Mouse (Mus musculus): Measurements from ENCODE around the gene Ypel2.

Ypel2 gene

DNA sequence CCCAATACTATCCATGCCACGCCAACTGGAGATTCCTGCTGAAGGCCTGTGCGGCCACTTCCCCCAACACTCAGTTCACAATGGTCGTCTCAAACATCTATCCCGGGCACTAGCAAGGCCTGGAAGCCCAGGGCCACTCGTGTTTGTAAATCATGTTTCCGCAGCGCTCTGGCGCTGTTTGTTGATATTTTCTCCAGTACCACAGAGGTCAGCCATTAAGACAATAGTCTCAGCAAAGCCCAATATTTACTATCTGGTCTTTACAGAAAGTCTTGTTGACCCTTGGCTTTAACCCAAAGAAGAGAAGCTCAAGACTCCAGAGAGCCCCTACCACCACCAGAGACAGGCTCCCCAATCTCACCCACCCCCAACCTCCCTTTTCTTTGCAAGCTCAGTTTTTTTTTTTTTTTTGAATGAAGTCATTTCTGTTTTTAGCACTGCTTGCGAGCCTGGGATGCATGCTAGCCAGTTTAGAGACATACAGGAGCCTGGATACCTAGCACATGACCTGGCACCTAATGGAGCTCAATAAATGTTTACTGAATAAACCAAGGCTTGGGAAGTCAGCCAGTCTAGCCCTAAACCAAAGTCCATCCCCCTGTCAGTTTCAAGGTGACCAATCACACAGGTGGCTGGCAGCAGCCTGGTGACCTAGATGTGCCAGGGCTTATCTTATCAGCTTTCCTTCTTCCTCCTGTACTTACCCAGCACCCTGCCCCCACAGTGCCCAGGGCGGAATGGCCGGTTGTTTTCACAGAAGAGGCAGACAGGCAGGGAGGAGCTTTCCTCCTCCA lies 31.8 kb downstream of the Ypel2 start:
- no peak for DNase-seq (ENCODE audit: low spot score)

DNA sequence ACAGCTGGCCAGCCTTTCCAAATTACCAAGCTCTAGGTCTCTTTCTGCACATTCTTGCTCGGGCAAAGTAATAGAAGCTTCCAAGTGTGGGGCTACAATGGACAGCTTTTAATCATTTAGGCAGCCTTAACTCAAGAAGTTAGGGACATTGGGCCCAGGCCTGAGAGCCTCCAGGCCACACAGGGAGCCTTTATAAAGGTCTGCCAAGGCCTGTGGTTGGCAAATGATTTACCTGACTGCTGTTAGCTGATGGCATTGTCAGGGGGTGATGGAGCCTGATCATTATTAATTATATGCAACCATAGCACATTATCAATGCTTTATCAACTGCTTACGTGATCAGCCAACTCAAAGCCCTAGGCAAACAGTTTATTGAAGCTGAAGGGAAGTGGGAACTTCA lies 33.2 kb downstream of the Ypel2 start:
- no peak for DNase-seq (ENCODE audit: low spot score)

DNA sequence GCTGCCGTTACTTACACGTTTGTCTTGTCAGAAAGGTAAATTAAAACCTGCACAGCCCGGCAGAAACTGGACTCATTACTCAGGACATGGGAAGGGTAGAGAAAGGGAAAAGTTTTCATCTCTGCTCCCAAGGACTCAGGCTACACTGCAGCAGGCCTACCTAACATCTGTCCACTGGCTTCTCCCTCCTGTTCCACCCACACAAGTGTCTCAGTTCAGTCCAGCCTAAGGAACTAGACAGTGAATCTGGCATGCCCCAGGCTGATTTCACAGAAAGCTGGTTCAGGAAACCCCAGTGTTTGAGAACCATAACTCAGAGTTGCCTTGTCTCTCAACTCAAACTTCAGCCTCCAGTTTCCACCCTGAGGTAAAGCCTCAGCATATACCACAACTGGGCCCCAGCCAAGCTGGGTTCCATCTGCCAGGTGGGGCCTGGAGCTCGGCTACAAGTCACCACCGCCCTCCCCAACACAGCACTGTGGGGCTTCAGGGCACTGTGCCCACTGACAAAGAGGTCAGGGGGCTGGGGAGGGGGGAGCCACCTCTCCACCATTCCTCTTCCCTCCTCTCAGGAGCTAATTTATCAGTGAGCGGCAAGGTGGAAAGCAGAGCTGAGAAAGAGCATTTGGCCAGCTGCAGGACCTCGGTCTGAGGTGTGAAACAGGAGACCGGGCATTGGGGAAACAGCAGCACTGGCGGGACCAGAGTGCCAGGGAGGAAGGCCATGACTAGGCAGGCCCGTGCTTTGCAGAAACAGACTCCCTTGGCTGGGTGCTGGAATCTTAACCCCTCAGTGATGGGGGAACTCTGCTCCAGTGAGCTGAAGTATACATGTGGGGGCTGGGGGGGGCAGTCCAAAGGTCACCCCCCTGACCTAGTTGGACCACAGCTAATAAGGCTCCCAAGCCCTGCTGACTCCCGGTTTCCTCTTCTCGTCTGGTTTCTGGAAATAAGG lies 34.5 kb downstream of the Ypel2 start:
- no peak for DNase-seq (ENCODE audit: low spot score)

DNA sequence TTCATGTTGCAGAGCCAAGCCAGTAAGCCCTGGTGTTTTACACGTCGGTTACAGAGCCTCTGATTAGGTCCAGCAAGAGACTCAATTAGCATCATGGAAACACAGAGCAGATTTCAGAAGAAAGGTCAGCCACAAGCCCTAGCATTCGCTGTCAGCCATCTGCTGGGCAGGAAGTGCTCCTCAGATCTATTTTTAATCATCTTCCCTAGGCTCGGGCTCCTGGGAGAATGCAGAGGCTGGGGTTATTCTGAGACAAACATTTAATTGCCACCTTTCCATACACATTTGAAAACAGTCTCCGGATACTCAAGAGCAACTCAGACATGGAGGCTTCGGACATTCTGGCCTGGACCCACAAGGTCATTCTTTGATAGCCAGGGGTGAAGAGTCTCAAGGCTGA lies 35.3 kb downstream of the Ypel2 start:
- no peak for DNase-seq (ENCODE audit: low spot score)

DNA sequence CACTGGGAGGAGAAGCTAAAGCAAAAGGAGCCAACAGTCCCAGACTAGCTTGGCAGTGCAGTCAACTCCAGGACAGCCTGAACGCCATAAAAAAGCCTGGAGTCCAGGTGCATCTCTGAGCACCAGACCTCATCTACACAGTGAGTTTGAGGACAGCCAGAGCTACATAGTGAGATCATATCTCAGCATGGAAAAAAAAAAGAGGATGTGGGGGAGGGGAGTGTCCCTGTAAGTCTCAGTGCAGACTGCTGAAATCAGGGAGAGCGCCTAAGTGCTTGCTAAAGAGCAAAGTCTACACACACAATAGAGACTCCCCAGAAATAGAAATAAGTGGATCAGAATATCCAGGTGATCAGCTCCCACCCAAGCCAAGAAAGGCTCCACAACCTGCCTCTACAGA lies 37.1 kb downstream of the Ypel2 start:
- no peak for DNase-seq (ENCODE audit: low spot score)

DNA sequence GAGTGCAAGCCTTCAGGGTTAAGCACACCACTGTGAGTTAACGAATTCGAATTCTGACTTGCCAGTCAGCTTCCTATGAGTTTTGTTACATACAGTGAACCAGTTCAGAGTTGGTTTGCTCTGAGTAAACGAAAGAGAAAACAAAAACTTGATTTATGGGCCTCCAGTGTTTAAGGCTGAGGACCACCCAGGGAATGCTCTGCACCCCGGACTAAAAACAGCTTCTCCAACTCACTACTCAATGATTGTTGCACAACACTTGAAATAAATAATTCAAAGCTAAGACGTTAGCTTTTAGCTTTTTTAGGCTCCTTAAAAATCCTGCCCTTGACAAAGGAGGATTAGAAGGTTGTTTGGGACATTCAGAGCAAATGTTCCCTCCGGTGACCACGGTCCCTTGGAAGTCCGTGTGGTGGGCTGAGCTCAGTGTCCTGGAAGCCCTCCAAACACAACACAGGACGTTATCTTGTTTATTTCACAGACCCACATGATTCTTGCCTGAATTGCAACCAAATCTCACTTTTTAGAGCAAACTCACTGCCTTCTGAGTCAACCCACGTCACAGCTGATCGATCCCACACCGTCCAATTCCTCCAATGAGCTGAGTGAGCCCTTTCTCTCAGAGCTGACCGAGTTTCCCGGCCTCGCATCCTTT lies 38.8 kb downstream of the Ypel2 start:
- no peak for DNase-seq (ENCODE audit: low spot score)

DNA sequence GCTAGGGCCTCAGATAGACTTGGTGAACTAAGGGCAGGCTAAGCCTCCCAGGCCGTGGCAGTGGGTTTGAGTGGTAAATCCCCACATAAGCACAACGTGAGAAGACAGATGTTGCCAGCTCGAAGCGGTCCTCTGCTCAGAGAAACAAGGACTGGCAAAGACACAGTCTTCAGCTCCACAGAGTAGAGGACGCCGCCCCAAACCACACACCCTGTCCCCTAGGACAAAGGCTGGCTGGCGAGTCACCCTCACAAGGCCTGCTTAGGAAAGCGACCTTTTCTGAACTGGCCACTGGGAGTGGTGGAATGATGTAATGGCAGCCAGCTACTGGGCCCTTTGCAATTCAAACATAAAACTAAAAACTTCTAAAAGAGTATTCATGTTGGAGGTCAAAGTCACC lies 40.4 kb downstream of the Ypel2 start:
- no peak for DNase-seq (ENCODE audit: low spot score)

DNA sequence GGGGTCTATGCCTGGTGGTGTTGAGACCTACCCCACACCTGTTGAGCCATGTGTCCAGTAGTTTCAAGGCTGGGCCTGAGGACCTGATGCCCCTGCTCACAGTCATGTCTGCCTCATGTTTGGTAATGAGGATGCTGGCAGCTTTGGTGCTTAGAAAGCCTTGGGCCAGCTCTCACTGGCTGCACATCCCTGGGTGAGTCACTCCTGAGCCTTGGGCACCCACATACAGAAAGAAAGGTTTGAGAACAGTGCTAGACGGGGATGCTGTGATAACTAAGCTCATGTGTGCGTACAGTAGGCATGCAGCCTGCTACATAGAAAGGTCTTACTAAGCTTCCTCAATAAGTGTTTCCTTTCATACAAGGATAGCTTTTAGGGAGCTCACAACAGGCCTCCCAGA lies 40.8 kb downstream of the Ypel2 start:
- no peak for DNase-seq (ENCODE audit: low spot score)

DNA sequence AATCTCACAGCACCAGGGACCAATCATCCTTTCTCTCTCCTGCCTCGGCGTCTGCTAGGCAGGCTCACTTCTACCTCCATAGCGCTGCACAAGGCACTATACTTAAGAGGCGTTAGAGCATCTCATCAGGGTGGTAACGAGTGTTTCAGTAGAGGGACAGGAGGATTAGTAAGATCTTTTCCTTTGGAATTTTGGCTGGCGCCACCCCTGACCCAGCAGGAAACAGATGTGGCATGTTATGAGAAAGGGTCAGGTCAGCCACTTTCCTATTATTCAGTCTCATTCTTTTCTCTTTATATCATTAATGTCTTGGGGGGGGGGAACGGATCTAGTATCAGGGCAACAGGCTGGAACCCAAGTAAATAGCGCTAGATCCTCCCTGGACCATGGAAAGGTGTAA lies 41.8 kb downstream of the Ypel2 start:
- no peak for DNase-seq (ENCODE audit: low spot score)

DNA sequence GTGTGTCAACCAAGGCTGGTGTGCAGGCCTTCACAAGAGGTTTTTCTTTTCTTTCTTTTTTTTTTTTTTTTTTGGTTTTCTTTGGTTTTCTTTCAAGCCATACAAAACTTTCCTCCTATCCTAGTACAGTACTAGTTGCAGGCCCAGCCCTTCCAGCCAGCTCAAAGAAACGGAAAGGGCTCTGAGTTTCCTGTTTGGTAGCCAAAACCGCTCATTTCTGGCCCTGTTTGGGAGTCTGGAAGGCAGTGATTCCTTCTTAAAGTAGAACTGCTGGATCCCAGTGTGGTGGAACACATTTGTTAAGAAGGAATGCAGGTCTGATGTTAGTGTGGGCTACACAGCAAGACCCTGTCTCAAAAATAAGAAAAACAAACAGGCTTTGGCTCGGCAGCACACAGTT lies 43.0 kb downstream of the Ypel2 start:
- DNase-seq (ENCODE audit: low spot score): no peak

DNA sequence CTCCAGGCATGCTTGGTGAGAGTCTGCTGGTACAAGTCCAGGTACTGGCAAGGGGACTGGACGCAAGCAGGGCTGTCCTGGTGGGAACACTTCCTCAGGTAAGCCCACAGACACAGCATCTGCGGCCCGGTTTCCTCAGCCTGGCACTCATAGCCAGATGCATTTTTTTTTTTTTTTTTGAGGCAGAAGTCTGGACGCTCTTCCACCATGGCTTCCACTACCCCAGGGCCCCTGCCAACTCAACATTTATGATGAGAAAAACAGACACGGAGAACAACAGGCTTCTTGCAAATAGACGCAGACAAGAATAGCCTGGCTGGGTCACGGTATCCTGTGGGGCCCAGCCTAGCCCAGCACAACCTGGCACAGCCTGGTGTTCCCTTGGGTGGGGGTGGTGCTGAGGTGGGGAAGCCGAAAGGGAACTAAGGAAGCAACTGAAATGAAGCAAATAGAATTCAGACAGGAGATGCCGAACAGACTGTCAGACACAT lies 43.5 kb downstream of the Ypel2 start:
- DNase-seq (ENCODE audit: low spot score): no peak

DNA sequence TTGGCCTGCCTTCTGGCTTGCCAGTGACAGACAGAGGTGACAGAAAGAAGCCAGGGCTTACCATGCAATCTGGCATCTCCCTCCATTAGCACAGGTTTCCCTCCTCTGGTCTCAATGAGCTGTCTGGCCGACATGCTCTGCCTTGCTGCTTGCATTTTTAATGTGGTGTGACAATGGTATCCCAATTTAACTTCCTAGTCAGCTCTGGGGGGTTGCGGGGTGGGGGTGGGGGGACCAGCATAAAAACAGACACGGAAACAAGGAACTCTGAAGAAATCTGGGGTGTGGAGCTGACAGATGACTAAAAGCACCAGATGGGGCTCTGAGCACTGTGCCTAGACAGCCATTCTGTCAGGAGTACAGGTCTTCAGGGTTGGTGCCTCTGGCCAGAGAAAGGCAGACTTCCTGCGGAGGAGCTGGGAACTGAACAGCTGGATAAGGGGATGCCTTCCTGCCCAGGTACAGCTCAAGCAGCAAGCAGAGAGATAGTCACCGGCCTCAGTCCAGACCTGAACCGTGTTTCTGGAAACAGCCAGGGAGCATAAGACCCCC lies 46.8 kb downstream of the Ypel2 start:
- no peak for DNase-seq (ENCODE audit: low spot score)

DNA sequence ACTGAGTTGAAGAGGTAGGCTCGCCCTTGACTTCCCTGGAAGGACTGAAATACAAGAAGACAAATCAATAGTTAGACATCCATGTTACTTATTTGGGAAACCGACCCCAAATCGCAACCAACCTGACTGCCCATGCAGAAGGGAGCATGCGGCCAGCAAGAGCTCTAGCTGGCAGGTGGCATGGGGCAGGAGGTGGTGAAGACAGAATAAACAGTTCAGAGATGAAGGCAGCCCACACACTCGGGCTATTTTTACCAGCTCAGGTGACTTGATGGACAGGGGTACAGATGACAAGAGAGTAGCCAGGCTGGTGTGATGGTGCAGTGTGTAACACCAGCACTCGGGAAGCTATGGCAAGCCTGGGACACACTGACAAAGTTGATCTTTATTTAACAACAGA lies 47.6 kb downstream of the Ypel2 start:
- no peak for DNase-seq (ENCODE audit: low spot score)

DNA sequence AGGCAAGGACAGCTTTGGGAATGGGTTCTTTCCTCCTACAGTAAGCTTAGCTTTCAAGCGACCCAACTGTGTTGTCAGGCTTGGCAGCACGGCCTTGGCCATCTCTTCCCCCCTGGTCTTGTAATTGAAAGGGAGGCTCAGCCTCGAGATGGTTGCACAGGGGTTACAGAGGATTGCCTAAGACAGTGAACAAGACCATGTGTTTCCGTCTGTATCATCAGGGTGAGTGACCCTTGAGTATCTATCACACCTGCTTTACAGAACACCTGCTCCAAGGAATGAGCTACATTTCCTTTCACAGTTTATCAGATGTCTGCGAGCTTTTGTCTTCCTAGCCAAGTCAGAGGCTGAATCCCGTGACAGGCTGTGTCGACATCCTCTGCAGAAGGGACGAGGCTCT lies 48.4 kb downstream of the Ypel2 start:
- no peak for DNase-seq (ENCODE audit: low spot score)

DNA sequence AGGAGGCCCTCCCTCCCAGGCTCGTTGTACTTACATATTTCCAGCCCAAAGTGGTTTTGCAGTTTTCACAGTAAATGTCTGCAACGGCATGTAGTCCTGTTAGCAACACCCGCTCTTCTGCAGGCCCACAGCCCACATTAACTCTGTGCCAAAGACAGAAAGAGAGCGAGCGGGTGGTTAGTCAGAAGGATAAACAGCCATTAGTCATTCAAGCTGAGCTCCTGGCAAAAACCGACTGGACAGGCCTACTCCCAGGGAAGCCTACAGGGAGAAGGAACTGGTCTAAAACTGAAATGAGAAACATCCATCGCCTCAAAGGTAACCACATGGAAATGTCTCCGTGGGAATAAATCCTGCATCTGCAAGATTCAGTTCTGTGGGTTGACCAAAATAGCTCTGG lies 49.0 kb downstream of the Ypel2 start:
- no peak for DNase-seq (ENCODE audit: low spot score)

DNA sequence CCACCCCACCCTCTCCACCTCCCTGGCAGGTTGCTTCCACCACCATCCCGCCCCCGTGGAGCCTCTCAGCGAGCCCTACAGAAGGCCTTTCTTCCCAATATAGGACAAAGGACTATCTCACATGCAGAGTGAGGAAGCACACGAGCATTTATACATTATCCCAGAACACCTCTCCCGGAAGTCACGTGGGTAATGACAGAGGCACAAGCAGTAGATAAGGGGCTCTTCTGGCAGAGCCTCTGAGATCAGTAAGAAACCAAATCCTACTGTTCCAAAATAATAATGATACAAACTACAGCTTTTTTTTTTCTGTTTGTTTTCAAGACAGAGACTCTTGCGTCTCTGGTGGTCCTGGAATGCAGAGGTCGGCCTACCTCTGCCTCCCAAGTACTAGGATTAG lies 51.6 kb downstream of the Ypel2 start:
- DNase-seq (ENCODE audit: low spot score): no peak

DNA sequence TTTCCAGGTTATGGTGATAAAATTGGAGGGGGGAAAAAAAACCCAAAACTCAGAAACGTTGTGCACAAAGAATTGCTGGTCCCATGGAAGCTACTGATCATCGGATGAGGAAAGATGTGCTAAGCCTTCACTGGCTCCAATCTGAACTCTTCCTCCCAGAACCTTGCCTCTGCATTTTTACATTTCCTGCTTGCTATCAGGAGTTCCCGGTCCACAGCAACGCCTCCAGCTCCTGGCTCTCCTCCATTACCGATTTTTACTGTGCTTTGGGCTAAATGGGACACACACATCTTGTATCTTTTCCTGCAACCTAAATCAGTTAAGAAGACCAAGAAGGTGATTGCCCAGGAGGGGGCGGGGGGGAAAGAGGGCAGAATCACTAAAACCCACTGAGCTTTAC lies 54.0 kb downstream of the Ypel2 start:
- no peak for DNase-seq (ENCODE audit: low spot score)

DNA sequence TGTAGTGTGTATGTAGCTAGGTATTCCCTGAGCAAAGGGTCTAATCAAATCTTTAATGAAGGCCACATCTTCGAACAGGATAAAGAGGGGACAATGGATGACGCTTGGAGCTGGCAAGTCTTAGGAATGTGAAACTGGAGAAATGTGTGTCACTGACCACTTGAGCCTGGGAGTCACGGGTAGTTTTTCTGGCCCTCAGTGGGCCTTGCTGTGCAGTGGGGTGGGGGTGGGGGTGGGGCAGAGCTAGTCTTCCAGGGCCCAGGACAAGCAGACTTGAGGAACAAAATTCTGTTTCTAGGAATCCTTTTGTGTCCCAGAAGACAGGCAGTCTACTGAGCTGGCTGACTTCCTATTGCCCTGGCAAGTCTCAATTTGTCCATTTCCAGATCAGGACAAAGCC lies 55.0 kb downstream of the Ypel2 start:
- DNase-seq (ENCODE audit: low spot score): no peak

DNA sequence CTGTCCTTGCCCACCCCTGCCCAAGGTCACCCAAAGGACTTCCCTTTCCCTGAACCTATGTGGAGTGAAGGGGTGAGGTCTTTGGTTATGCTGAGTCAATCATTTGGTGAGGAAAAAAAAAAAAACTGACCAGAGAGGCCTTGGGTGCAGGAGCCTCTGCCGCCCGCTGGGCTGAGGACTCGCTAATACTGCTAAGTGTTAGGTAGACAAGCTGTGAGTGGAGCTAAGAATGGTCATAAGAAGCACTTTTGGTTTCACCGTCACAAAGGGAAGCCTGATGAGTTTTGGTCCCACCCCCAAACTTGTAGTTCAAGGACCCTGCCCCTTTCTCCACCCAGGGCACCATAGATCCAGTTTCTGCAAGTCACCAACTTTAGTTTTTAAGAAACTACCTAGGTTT lies 55.4 kb downstream of the Ypel2 start:
- no peak for DNase-seq (ENCODE audit: low spot score)

DNA sequence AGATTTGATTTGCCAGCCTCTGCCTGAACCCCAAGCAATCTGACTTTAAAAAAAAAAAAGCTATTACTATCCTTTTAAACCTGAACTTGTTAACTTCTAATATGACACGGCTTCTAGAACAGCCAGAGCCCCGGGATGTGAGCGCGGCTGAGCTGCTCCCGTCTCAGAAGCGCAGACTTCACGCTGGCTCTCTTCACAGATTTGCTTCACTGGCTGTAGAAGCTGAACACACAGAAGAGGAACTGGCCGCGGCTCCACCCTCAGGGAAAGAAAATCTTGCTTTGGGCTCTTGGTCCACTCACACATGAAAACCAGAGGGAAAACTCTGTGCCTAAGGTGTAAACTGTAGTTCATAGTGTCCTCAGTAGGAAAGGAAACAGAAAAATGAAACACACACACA lies 56.6 kb downstream of the Ypel2 start:
- no peak for DNase-seq (ENCODE audit: low spot score)

DNA sequence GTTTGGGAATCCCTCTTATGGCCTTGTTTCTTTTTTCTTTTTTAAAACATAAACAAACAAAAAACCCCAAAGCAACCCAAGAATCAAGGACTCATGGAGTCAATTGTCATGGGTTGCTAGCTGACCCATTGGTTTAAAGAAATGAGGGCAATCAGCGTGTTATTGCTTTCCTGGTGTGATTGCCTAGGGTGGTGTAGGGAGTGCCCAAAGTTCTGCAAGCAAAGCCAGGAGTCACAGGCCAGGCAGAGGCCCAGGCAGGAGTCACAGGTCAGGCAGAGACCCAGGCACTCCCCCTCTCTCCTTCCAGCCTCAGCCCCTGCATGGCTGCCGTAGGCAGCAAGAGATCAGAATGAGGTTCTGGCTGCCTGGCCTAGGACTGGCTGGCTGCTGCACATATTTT lies 58.6 kb downstream of the Ypel2 start:
- no peak for DNase-seq (ENCODE audit: low spot score)

DNA sequence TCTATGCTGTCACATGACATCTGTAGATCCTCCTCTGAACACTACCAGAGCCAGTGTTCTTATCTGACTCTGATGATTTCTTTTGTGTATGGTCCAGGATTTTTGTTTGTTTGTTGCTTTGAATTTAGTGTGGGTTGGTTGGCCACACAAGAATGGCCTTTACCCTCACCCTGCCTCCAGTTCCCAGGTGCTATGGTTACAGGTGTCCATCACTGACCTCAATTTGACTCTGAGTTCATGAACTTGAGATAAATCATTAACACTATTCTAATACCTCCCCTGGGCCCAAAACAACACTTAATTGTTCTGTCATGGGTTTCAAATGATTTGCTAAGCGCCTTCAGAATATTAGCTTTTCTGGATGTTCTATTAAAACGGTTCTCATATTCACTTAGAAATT lies 61.3 kb downstream of the Ypel2 start:
- DNase-seq (ENCODE audit: low spot score): no peak

All from embryo, embryonic 10.5 days (tissue).